Mouse (Mus musculus) liver, adult (tissue): Measurements from ENCODE around the gene Klf11.

Experiments used
- GATA4 ChIP-seq: IDR thresholded peaks from 2 replicates; pipeline ENCODE4 v1.6.1; 2014; ENCODE audit warnings: mild to moderate bottlenecking, low read length; ENCODE audit not compliant: insufficient replicate concordance

The Klf11 gene

DNA sequence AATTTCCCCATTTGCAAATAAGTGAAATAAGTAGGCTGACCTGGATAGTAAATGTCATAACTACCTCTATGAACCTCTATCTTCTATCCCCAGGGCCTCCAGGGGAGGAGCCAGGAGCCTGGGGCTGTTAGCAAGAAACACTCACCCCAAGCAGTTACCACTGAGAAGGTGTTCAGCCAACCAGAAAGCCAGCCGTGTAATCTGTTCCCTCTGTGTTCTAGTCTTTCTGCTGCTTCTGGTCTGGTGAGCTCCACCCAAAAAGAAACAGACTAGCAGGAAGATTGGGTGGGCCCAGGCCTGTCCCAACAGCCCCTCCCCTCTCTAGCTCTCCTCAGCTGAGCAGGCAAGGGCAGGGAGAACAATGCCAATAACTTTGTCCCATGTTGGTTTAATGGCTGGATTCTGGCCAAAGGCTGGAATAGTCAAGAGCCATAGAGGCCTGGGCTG lies 6.9 kb upstream of the Klf11 start:
- no peak for TF ChIP-seq GATA4

DNA sequence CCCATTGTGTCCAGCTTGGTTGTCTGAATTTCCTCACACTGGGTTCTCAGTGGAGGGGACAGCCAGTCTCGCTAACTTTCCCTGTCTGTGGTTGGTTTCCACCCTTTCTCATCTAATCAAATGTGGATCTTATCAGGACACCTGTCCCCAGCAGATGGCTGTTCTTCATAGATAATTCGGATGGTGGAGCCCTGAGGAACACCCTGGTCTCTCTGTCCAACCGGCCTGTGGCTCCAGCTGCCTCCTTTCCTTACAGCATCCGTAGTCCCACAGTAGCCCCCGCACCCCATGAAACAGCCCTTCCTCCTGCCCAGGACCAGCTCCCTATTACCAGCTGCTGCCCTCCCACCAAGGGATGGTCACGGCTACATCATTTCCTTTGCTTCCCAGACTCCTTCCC lies 5.2 kb upstream of the Klf11 start:
- no peak for TF ChIP-seq GATA4

DNA sequence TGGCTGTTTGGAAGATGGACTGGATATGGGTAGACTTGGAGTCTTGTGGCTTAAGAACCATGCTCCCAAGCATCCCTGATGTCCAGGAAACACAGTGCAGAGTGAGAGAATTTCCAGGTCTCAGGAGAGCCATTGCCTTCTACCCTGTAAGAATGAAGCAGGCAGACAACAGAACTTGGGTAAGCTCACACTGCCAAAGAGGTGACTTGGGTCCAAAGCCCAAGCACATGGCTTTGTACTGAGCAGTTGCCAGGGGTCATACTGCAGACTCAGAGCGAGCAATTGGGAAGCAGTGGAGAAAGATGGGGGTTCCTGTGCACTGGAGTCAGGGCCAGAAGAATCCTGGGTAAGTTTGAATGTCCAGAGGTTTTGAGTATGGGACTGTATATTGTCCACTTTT lies 3.0 kb upstream of the Klf11 start:
- TF ChIP-seq GATA4: no peak

DNA sequence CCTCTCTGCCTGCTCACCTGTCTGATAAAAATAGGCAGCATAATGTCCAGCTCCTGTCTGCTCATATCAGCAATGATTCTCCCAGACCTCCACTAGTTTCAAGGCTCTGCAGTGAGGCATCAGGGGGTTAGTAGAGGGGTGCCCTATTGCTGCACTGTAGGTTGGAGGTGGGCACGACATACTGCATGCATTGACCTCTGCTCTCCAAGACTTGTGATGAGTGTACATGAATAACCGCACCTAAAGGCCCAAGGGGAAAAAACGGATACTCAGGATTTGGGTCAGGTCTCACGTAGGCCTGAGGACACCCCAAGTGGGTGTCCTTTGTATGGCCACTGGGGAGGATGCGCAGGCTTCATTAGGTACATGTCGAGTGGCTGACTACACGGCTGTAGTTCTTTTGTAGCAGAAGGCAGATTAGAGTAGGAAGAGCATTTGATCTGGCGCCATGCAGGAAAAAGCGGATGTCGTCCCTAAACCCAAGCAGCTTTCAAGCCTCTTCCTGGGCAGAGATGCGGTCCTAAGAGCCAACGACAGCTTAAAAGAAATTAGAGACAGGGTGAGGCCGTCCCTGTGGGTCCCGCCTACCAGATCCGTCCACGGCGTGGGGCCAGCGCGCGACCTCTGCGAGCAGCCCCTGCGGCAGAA lies 535 bp upstream of the Klf11 start:
- TF ChIP-seq GATA4: no peak; the same call in 1 of the 2 replicates

DNA sequence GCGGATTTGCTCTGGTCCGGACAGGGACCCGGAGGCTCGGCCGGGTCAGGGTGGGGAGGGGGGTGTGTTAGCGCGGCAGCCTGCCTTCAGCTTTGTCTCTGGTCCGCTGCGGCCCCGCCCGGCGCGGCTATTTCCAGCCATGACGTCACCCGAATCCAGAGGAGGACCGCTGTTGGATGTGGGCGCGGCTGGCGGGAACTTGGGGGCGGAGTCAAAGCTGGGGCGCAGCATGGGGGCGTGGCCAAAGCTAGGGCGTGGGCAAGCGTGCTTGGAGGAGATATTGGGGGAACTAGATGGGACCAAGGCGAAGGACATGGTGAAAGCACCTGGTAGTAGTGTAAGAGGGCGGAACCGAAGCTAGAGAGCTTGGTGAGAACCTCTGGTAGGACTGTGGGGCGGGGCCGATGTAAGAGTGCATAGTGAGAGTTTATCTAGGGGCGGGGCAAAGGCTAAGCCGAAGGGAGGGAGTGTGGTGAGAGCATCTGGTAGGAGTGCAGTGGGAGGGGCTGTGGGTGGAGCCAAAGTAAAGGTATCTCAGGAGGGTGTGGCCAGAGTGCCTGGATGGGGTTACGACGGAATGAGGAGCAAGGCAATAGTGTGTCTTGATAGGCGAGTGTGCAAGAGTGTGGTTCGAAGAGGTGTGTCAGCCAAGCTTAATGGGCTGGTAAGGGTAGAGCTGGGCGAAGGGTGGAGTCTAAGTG lies 718 bp downstream of the Klf11 start:
- TF ChIP-seq GATA4: no peak

DNA sequence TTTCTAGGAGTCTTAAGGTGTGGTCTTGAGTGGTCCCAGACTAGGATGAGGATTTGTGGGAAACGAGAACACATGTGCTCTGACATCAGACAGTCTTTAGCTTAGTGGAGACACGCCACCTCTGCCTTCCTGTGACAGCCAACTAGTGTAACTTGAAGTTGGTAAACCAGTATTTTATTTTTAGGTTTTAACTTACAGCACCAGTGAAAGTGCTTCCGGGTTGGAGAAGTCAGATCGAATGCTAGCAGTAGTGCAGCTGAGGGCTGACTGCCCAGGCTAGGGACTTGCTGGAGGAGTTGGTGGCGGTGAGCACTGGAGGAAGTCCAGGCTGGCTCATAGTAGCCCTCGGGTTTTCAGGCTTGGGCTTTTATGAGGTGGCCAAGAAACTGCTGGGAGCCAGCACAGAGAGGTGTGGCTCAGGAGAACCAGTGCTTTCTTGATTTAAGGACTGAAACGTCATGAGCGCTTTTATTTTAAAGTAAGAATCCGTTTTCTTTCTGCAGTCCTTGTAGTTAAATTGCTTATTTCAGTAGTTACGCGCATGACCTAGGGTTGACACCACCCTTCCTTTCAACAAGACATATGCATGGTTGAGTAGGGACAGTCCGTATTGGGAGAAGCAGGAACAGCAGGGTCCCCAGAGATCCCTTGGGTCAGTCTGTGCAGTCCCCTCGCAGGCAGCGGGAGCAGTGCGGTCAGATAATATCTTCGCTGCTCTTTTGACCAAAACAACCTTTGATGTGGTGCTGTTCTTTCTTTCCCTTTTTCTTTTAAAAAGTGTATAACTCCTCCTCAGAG lies 3.2 kb downstream of the Klf11 start:
- TF ChIP-seq GATA4: no peak

DNA sequence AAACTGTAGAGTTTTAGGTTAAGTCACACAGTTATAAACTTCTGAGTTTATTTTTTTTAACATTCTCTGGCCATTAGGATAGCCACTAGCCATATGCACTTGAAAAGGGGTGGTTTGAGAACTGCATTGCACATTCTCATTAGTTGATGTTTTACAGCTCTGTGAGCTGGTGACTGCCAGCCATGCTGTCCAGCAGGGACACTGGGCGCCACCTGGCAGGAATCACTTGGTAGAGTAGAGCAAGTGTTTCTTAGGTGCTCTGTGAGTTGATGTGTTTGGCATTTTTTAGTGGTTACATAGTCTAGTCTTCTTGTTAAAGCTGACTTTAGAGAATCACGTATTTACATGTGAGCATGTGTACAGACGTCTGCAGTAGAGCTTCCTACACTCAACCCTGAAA lies 5.4 kb downstream of the Klf11 start:
- TF ChIP-seq GATA4: no peak

DNA sequence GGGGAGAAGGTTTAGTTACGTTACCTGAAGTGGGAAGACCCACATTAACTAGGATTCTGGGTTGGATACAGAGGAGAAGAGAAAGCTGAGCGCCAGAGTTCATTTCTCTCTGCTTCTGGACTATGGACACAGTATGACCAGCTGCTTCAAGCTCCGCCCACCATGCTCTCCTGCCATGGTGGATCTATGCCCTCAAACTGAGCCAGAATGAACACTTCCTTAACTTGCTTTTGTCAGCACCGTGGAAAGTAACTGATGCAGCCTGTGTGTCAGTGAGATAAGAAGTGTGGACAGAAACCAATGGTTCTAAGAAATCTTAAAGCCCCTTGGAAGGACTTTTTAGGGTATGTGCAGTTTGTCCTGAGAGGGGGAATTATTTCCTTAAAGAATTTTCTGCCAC lies 7.9 kb downstream of the Klf11 start:
- no peak for TF ChIP-seq GATA4

DNA sequence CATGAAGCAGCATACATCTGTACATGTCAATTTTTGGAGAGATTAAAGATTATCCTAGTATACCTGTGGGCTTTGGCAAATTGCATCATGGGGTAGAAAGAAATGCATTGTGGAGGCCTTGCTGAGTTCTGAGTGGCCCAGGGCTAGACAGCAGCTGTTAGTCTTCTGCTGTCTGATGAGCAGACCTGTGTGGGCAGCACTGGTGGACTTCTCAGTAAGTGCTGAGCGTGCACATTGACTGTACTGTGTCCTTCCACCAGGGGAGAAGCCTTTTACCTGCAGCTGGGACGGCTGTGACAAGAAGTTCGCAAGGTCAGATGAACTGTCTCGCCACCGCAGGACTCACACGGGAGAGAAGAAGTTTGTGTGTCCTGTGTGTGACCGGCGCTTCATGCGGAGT lies 8.8 kb downstream of the Klf11 start:
- no peak for TF ChIP-seq GATA4

DNA sequence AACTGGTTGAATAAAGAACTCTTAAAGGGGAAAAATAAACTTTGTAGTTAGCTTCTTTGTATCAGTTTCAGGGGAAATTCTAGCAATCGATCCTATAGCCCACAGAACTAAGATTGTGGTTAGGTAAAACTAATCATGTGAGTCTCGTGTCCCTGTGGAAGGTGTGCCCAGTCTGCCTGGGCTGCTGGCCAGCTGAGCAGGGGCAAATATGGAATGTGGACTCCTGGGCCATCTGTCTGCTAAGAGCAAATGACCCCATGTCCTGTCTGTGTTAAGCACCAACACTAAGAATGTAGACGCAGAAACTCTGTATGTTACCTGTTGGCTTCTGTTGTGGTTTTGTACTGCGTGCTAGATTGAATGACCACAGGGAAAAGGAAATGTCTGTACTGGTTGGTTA lies 10.0 kb downstream of the Klf11 start:
- no peak for TF ChIP-seq GATA4

DNA sequence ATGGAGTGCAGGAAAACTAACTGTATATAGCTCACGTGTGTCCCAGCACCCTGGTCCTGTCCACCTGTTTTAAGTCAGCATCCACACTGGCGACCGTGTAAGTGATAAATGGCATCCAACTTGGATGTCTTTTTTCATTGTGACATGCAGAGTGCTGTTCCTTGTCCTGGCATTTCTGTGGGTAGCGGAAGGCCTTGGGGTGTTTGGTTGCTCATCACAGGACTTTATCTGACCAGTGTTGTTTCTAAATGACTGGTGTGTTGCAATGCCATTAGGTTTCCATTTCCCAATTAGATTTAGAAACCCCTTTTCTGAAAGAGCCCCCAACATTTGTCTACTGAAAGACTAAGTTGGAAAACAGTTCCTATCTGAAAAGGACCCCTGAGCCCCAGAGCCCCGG lies 11.1 kb downstream of the Klf11 start:
- TF ChIP-seq GATA4: no peak

DNA sequence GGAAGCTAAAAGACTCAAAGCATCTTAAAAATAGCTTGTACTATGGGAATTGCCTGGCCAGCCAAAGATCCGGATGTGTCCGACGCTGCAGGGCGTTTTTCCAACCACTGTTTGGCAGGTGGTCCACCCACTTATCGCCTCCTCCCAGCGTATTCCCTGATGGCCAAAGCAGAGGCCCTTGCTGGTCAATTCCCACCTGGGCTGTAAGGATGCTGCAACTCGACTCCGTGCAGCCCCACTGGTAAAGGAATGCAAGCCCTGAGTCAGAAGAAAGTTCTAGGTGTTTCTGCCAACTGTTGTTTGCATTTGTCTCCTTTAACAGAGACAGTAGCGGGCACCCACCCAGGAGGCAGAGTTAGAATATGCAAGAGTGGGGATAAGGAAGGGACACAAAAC lies 29.0 kb downstream of the Klf11 start:
- no peak for TF ChIP-seq GATA4

DNA sequence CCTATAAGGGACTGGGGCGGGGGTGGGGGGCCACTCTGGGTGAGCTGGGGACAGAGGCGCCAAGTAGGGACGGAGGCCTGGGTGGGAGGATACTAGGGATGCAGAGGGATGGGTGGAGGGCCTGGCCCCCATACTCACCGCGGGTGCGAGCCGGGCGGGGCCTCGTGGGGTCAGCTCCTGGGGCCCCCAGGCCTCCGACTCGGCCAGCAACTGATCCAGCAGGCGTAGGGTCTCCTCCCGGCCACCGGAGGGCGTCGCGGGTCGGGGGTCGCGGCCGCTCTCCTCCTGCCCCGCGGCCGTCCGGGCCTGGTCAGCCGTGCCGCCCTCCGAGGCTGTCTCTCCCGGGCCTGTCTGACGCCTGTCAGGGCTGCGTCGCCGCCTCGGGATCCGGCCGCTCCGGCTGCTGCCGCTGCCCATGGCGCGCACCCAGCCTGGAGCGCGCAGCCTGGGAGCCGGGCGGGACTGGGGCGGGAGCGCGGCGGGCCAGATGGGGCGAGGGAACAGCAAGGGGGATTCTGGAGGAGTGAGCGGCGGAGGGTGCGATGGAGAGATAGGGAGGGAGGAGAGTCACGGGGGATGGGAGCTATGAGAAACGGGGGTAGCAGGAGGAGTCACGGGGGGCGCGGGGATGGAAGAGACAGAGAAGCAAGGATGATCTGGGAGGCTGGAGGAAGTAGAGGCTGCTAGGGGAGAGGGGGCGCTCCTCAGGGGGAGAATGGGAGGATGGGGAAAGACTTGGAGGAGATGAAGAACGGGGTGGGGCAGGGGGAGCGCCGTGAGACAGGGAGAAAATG lies 29.6 kb downstream of the Klf11 start:
- TF ChIP-seq GATA4: no peak

DNA sequence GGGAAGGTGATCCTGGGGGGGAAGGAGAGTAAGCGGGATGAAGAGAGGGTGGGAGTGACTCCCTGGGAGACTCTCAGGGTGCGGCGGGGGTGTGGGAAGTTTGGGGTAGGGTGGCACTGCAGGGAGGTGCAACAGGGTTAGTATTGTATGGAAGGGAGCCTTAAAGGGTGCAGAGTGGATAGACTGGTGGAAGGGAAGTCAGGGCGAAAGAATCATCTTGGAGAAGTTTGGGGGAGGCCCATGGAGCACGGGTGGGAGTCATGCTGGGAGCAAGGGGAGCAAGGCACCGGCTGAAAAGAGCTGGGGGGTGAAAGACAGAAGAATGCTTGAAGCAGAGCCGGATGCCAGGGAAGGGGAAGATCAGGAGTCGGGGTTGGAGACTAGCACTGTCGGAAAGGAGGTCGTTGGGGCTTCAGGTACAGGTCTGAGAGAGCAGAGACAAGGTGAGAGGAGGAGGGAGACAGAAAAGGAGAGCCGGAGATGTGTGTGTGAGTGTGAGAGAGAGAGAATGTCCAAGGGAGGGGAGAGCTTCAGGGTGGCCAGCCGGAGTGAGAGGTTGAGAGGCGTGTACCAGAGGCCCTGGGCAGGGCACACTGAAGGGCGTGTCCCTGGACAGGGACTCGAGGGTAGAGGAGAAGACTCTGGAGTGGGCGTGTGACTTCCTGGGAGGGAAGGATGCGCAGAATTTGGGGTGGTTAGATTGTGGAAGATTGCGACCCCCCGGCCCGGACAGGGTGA lies 30.4 kb downstream of the Klf11 start, which contains the start of gene Cys1:
Gene Cys1 (minus strand): TSS at position 528 of the 738 bp plus-strand sequence.
- no peak for TF ChIP-seq GATA4
